Mouse (Mus musculus) intestine, embryonic 16.5 days (tissue): ENCODE results near the gene Gm49486. TPM values are rescaled to one million over a fixed set of nuclear protein-coding genes. Genes with fewer than 3 reads are reported as not detected.

Experiments
- ATAC-seq: fragments of 200-750 bp; cut with Nextera tagmentation; 2 replicates; pipeline ENCODE4 v1.8.0; 2017; ENCODE audit warnings: moderate TSS enrichment, moderate library complexity
- H3K27ac ChIP-seq: fragments of 300-500 bp; sonication (generic); 2 replicates; pipeline ENCODE4 v1.5.1; 2014; ENCODE audit warnings: mild to moderate bottlenecking, low read length
- H3K27me3 ChIP-seq: fragments of 300-500 bp; sonication (generic); replicated peaks from 2 replicates; pipeline ENCODE4 v1.6.1; 2014; ENCODE audit warnings: low read length, control low read depth, mixed read lengths; ENCODE audit not compliant: control insufficient read depth, insufficient read depth
- H3K36me3 ChIP-seq: fragments of 300-500 bp; sonication (generic); 2 replicates; pipeline ENCODE4 v1.6.1; 2014; ENCODE audit warnings: low read length, control low read depth; ENCODE audit not compliant: control insufficient read depth, insufficient read depth
- H3K4me1 ChIP-seq: fragments of 300-500 bp; sonication (generic); 2 replicates; pipeline ENCODE4 v1.6.1; 2014; ENCODE audit warnings: low read length, control low read depth, mixed read lengths; ENCODE audit not compliant: control insufficient read depth, insufficient read depth
- H3K4me2 ChIP-seq: fragments of 300-500 bp; sonication (generic); 2 replicates; pipeline ENCODE4 v1.6.1; 2014; ENCODE audit warnings: low read depth, low read length, control low read depth
- H3K4me3 ChIP-seq: fragments of 300-500 bp; sonication (generic); 2 replicates; pipeline ENCODE4 v1.5.1; 2014; ENCODE audit warnings: mild to moderate bottlenecking, low read length
- H3K9ac ChIP-seq: fragments of 300-500 bp; sonication (generic); 2 replicates; pipeline ENCODE4 v1.6.1; 2014; ENCODE audit warnings: low read depth, low read length
- H3K9me3 ChIP-seq: fragments of 300-500 bp; sonication (generic); 2 replicates; pipeline ENCODE4 v1.6.1; 2016; ENCODE audit warnings: low read length, control low read depth; ENCODE audit not compliant: control insufficient read depth
- WGBS: fragments of 180-500 bp; shearing (Covaris S2); extraction: QIAGEN DNeasy Blood & Tissue Kit; methylation state at CpG from one replicate; pipeline ENCODE4 v1.1.7; 2014; 5-methylcytosine and 5-hydroxymethylcytosine counted together
- polyA plus RNA-seq: library from polyadenylated mRNA; unstranded; fragments of >200 nt; fragmentation: Nextera tagmentation; extraction: Ambion mirVana; gene quantifications from 2 replicates; pipeline ENCODE4 v1.2.1, GENCODE M21; 2015

The Gm49486 gene
- polyA plus RNA-seq, 1 experiment from 2014 or later: 0.32 TPM

- peaks cover 18% of the 10 kb centered on the region for H3K4me1 ChIP-seq
- no peaks in the 10 kb centered on the region for H3K27me3 ChIP-seq
- no peak overlapping the region for H3K4me3 ChIP-seq
- no peaks in the 10 kb centered on the region for H3K36me3 ChIP-seq
- no peaks in the 10 kb centered on the region for H3K9me3 ChIP-seq
- ATAC-seq: no peak
- no peak overlapping the region for H3K27ac ChIP-seq
- H3K4me2 ChIP-seq: no peak overlapping the region
- WGBS: 29% methylated on average over 6 of the region's 6 CpGs
- no peak overlapping the region for H3K9ac ChIP-seq
Measured at GRCm38 (mm10) chr15:79280209-79280608, 51.0 kb downstream of the Gm49486 start.

- peaks cover 18% of the 10 kb centered on the region for H3K4me1 ChIP-seq
- WGBS: 57% methylated on average over 5 of the region's 5 CpGs
- no peaks in the 10 kb centered on the region for H3K36me3 ChIP-seq
- H3K27ac ChIP-seq: peak overlapping the region; percentile 66
- H3K9me3 ChIP-seq: no peaks in the 10 kb centered on the region
- ATAC-seq: no peak
- no peaks in the 10 kb centered on the region for H3K27me3 ChIP-seq
- no peak overlapping the region for H3K4me2 ChIP-seq
- H3K9ac ChIP-seq: no peak overlapping the region
- no peak overlapping the region for H3K4me3 ChIP-seq
Measured at GRCm38 (mm10) chr15:79280850-79281249, 51.7 kb downstream of the Gm49486 start.

- H3K9me3 ChIP-seq: no peaks in the 10 kb centered on the region
- no peak overlapping the region; the same call in 1 of the 2 replicates for H3K9ac ChIP-seq
- ATAC-seq: peak; percentile 31
- H3K27me3 ChIP-seq: no peaks in the 10 kb centered on the region
- no peak overlapping the region for H3K4me3 ChIP-seq
- no peaks in the 10 kb centered on the region for H3K36me3 ChIP-seq
- H3K27ac ChIP-seq: peak overlapping the region; percentile 88
- peaks cover 22% of the 10 kb centered on the region for H3K4me1 ChIP-seq
- 50% methylated on average over 1 of the region's 1 CpGs for WGBS
- H3K4me2 ChIP-seq: no peak overlapping the region; the same call in 1 of the 2 replicates
Measured at GRCm38 (mm10) chr15:79281389-79281788, 52.2 kb downstream of the Gm49486 start.

- H3K36me3 ChIP-seq: no peaks in the 10 kb centered on the region
- no peak overlapping the region; the same call in 1 of the 2 replicates for H3K4me3 ChIP-seq
- H3K9me3 ChIP-seq: no peaks in the 10 kb centered on the region
- ATAC-seq: peak; percentile 70
- peaks cover 32% of the 10 kb centered on the region for H3K4me1 ChIP-seq
- no peaks in the 10 kb centered on the region for H3K27me3 ChIP-seq
- WGBS: 43% methylated on average over 5 of the region's 5 CpGs
- H3K27ac ChIP-seq: peak overlapping the region; percentile 88
- H3K4me2 ChIP-seq: peak overlapping the region; percentile 40
- H3K9ac ChIP-seq: 0 out of 2 replicates have a peak overlapping the region, but pooled peaks have one; percentile 72
Measured at GRCm38 (mm10) chr15:79282434-79282833, 53.2 kb downstream of the Gm49486 start.

DNA sequence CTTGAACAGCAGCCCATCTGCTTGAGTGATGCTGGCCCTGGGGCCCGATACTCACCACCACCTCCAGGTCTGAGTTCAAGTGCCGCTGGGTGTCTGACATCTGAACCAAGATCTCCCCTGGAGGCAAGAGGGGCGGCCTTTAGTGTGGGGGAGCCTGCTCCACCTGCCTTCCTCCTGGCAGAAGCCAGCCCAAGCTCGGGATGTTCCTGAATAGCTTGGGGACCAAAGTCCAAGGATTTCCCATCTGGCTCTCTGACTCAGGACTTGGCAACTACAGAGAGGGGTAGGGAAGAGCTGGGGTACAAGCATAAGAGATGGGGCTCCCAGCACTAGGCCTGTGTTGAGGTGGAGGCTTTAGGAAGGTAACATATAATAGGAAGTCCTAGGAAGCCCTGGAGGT, 54.2 kb downstream of the Gm49486 start:
- Histone ChIP-seq H3K4me1 (peaks cover 35% of the 10 kb centered on the region), H3K9me3 (no peaks in the 10 kb centered on the region), H3K27me3 (no peaks in the 10 kb centered on the region), H3K4me2 (peak overlapping the region; percentile 56), H3K4me3 (peak overlapping the region; percentile 49; the same call in 1 of the 2 replicates), H3K27ac (peak overlapping the region; percentile 88), H3K36me3 (no peaks in the 10 kb centered on the region), H3K9ac (peak overlapping the region; percentile 72)
- 60% methylated on average over 4 of the region's 4 CpGs for WGBS
- no peak for ATAC-seq

- 59% methylated on average over 10 of the region's 10 CpGs for WGBS
- H3K4me1 ChIP-seq: peaks cover 35% of the 10 kb centered on the region
- H3K27ac ChIP-seq: peak within 1 kb of the TSS; percentile 88
- H3K4me3 ChIP-seq: peak within 1 kb of the TSS; percentile 49
- H3K9me3 ChIP-seq: no peaks in the 10 kb centered on the region
- peak within 1 kb of the TSS; percentile 72 for H3K9ac ChIP-seq
- no peaks in the 10 kb centered on the region for H3K27me3 ChIP-seq
- peak; percentile 59 for ATAC-seq
- peak within 1 kb of the TSS; percentile 56 for H3K4me2 ChIP-seq
- no peaks in the 10 kb centered on the region for H3K36me3 ChIP-seq
Measured at GRCm38 (mm10) chr15:79285399-79285798, 56.2 kb downstream of the Gm49486 start, which contains the start of gene Baiap2l2. Gene Baiap2l2, minus strand, starts transcription at chr15:79285537.

DNA sequence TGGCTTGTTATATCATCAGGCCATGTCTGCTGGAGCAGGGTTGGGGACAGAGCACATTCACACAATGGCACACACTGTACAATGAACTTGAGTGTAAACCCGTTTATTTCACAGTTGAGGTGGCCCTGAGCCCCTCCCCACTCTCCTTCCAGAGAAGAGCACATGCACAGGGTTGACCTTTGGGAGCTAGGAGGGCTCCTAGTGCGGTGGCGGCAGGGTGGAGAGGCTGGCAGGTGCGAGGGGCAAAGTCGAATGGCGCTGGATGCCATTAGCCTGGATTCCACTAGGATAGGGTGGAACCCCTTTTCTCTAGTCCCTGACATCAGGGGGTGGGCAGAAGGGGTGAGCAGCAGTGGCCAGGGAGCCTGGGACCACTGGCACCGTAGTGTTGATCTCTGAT, 57.0 kb downstream of the Gm49486 start:
- Histone ChIP-seq H3K9ac (peak overlapping the region; percentile 72), H3K27me3 (no peaks in the 10 kb centered on the region), H3K4me1 (peaks cover 29% of the 10 kb centered on the region), H3K9me3 (no peaks in the 10 kb centered on the region), H3K4me2 (peak overlapping the region; percentile 56), H3K36me3 (no peaks in the 10 kb centered on the region), H3K27ac (peak overlapping the region; percentile 79), H3K4me3 (peak overlapping the region; percentile 19; the same call in 1 of the 2 replicates)
- ATAC-seq: peak; percentile 16
- 74% methylated on average over 7 of the region's 7 CpGs for WGBS

DNA sequence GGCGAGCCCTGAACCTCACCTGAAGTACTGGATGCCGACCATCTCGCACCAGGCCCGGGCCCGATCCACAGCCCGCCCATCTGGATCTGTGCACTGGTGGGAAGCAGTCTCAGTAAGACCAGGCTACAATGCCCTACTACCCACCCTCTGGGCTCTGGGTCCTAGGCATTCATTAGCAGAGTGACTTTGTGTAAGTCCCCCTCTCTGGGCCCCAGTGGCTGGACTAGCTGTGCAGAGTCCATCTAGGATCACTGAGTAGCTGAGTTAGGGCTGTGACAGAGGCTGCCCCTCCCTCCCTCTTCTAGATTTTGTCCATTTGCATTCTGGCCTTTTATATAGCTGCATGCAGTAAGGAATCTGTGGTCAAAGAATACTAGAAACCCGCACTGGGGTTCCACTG, 57.9 kb downstream of the Gm49486 start:
- 94% methylated on average over 7 of the region's 7 CpGs for WGBS
- H3K36me3 ChIP-seq: no peaks in the 10 kb centered on the region
- H3K27me3 ChIP-seq: no peaks in the 10 kb centered on the region
- peak; percentile 14; the same call in 1 of the 2 replicates for ATAC-seq
- H3K9ac ChIP-seq: peak overlapping the region; percentile 25; the same call in 1 of the 2 replicates
- peak overlapping the region; percentile 33 for H3K4me2 ChIP-seq
- H3K9me3 ChIP-seq: no peaks in the 10 kb centered on the region
- H3K4me3 ChIP-seq: peak overlapping the region; percentile 3; the same call in 1 of the 2 replicates
- peaks cover 23% of the 10 kb centered on the region for H3K4me1 ChIP-seq
- peak overlapping the region; percentile 79 for H3K27ac ChIP-seq

- peaks cover 19% of the 10 kb centered on the region for H3K4me1 ChIP-seq
- 84% methylated on average over 3 of the region's 3 CpGs for WGBS
- H3K9ac ChIP-seq: no peak overlapping the region
- no peaks in the 10 kb centered on the region for H3K9me3 ChIP-seq
- no peak for ATAC-seq
- H3K27ac ChIP-seq: no peak overlapping the region
- no peaks in the 10 kb centered on the region for H3K27me3 ChIP-seq
- H3K4me2 ChIP-seq: no peak overlapping the region
- H3K36me3 ChIP-seq: no peaks in the 10 kb centered on the region
- H3K4me3 ChIP-seq: no peak overlapping the region
Measured at GRCm38 (mm10) chr15:79288387-79288786, 59.2 kb downstream of the Gm49486 start.

- no peak overlapping the region for H3K4me2 ChIP-seq
- no peaks in the 10 kb centered on the region for H3K36me3 ChIP-seq
- no peak overlapping the region for H3K4me3 ChIP-seq
- no peak overlapping the region for H3K9ac ChIP-seq
- no peak for ATAC-seq
- 83% methylated on average over 12 of the region's 12 CpGs for WGBS
- H3K27me3 ChIP-seq: no peaks in the 10 kb centered on the region
- H3K27ac ChIP-seq: no peak overlapping the region
- H3K9me3 ChIP-seq: no peaks in the 10 kb centered on the region
- peaks cover 19% of the 10 kb centered on the region for H3K4me1 ChIP-seq
Measured at GRCm38 (mm10) chr15:79289441-79289840, 60.2 kb downstream of the Gm49486 start.
